Mouse (Mus musculus) cerebellum, adult 2 months (tissue): ENCODE results near the gene Vmn1r170. TPM values are rescaled to one million over a fixed set of nuclear protein-coding genes. Genes with fewer than 3 reads are reported as not detected.
"Not testable (repeated sequence)": the region's sequence is repeated elsewhere in the genome, so short reads cannot be mapped to it uniquely, and the experiment has no call there.

Experiments used
- DNase-seq, 2 experiments: peaks; one replicate each; pipeline ENCODE4 v3.0.0; 2021
- H3K27ac ChIP-seq: fragments of 200-500 bp; 2 replicates; pipeline ENCODE4 v1.5.1; 2012; ENCODE audit warnings: low read length, control low read depth, inconsistent platforms; ENCODE audit not compliant: insufficient read depth
- H3K27me3 ChIP-seq: fragments of 200-500 bp; 2 replicates; pipeline ENCODE4 v1.6.1; 2012; ENCODE audit warnings: inconsistent platforms, mild to moderate bottlenecking, low read length, moderate library complexity; ENCODE audit not compliant: control insufficient read depth, insufficient read depth
- H3K4me1 ChIP-seq: fragments of 200-500 bp; 2 replicates; pipeline ENCODE4 v1.6.1; 2011; ENCODE audit warnings: low read length; ENCODE audit not compliant: control insufficient read depth, insufficient read depth
- H3K4me3 ChIP-seq: fragments of 200-500 bp; replicated peaks from 2 replicates; pipeline ENCODE3; 2011; ENCODE audit warnings: mild to moderate bottlenecking, low read depth, low read length, control low read depth; ENCODE audit not compliant: insufficient read depth
- CTCF ChIP-seq: fragments of 200-500 bp; IDR thresholded peaks from 2 replicates; pipeline ENCODE4 v1.5.1; 2011; ENCODE audit warnings: low read depth, mild to moderate bottlenecking, control low read depth, low read length, moderate library complexity, borderline replicate concordance; ENCODE audit not compliant: insufficient read depth
- POLR2A ChIP-seq: fragments of 200-500 bp; IDR thresholded peaks from 2 replicates; pipeline ENCODE4 v1.6.1; 2011; ENCODE audit warnings: low read length, control low read depth, borderline replicate concordance; ENCODE audit not compliant: insufficient read depth
- WGBS: fragments of 180-500 bp; shearing (Covaris S2); methylation state at CpG from one replicate; pipeline ENCODE4 v1.1.7; 2018; 5-methylcytosine and 5-hydroxymethylcytosine counted together
- polyA plus RNA-seq: library from polyadenylated mRNA; depleted of rRNA; stranded (reverse); fragments of >200 nt; gene quantifications from 2 replicates; pipeline ENCODE4 v1.2.3, GENCODE M21; 2012; rRNA removed

Vmn1r170 gene
- not detected in 2 replicates for polyA plus RNA-seq

DNA sequence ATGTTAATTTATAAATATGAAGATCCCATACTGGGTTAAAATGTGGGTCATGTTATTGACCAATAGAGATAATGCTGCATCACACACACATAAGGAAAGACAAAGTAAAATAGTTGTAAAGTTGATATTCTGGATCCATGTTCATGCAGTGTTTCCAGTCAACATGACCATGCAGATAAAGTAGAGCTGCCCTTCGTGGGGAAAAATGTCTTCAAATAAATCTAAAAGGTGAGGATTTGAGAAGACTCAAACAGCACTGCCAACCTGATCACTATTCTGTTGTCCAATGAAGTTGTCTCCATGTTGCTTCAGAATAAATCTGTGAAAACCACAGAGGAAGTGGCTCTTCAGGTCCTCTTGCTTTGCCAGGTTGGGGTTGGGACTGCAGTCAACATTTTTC, at the start of gene Vmn1r170:
TSS of gene Vmn1r170 (plus strand) at position 301 of the 400 bp plus-strand sequence.
- not testable (repeated sequence) for H3K27ac ChIP-seq, H3K4me3 ChIP-seq
- WGBS: 12% methylated on average over 1 of the region's 1 CpGs

DNA sequence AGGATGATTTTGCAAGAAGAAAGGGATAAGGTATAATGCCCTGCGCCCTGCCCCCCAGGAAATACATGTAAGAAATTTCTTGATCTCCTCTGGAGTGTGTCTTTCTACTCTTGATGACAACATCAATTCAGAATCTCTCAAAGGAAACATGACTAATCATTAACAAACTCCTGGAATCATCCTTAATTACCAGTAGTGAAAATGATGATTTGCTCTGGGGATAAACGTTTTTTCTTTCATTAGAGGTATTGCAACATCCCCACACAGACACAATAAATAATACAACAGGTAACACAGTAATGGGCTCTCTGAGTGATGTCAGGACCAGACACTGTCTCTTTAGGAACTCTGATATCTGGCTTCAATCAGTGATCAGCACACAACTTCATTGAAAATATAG, 30.7 kb upstream of the Vmn1r170 start, which contains the start of gene Vmn1r169:
TSS of gene Vmn1r169 (plus strand) at position 301 of the 400 bp plus-strand sequence.
- DNase-seq, H3K27ac ChIP-seq, H3K4me3 ChIP-seq, H3K4me1 ChIP-seq, H3K27me3 ChIP-seq: not testable (repeated sequence)
- 63% methylated on average over 1 of the region's 2 CpGs for WGBS

More for the DNA sequence above, at the start of gene Vmn1r170:
- H3K4me1 ChIP-seq, H3K27me3 ChIP-seq, DNase-seq: not testable (repeated sequence)

DNA sequence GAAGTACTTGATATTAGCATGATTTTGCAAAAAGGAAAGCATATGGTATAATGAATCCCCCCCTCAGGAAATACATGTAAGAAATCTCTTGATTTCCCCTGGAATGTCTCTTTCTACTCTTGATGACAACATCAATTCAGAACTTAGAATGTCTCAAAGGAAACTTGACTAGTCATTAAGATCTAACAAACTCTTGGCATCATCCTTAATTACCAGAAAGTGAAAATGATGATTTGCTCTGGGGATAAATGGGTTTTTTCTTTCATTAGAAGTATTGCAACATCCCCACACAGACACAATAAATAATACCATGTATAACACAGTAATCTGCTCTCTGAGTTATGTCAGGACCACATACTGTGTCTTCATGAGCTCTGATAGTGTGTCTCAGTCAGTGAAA, 24.4 kb downstream of the Vmn1r170 start, which contains the start of gene Vmn1r171:
TSS of gene Vmn1r171 (plus strand) at position 301 of the 400 bp plus-strand sequence.
- no peak within 1 kb of the TSS for H3K27ac ChIP-seq

More for the DNA sequence above, 24.4 kb downstream of the Vmn1r170 start, which contains the start of gene Vmn1r171:
- Histone ChIP-seq H3K27me3 (no peaks in the 10 kb centered on the region), H3K4me1 (no peaks in the 10 kb centered on the region), H3K4me3 (no peak within 1 kb of the TSS)
- TF ChIP-seq POLR2A (no peak), CTCF (no peak)
- no peak for DNase-seq

Other genes starting within 250 kb of the Vmn1r170 start
- not detected in 2 replicates for gene Nlrp5, start 220.3 kb upstream of the Vmn1r170 start, polyA plus RNA-seq
- gene Vmn1r167, start 99.0 kb upstream of the Vmn1r170 start, polyA plus RNA-seq: not detected in 2 replicates
- gene Vmn1r168, start 66.4 kb upstream of the Vmn1r170 start, polyA plus RNA-seq: not detected in 2 replicates
- gene Vmn1r169, start 30.6 kb upstream of the Vmn1r170 start, polyA plus RNA-seq: not detected in 2 replicates
- gene Vmn1r171, start 24.5 kb downstream of the Vmn1r170 start, polyA plus RNA-seq: not detected in 2 replicates
- gene Vmn1r172, start 52.1 kb downstream of the Vmn1r170 start, polyA plus RNA-seq: not detected in 2 replicates
- not detected in 2 replicates for gene Vmn1r173, start 94.5 kb downstream of the Vmn1r170 start, polyA plus RNA-seq
- gene Vmn1r174, start 146.1 kb downstream of the Vmn1r170 start, polyA plus RNA-seq: not detected in 2 replicates
- gene Vmn1r175, start 204.5 kb downstream of the Vmn1r170 start, polyA plus RNA-seq: not detected in 2 replicates
- gene Vmn1r176, start 231.2 kb downstream of the Vmn1r170 start, polyA plus RNA-seq: not detected in 2 replicates